Mouse (Mus musculus) neural tube, embryonic 12.5 days (tissue): ENCODE results near the gene Tmem219. TPM values are rescaled to one million over a fixed set of nuclear protein-coding genes. Genes with fewer than 3 reads are reported as not detected.

Experiments
- ATAC-seq: fragments of 200-750 bp; cut with Nextera tagmentation; 2 replicates; pipeline ENCODE4 v1.8.0; 2017; ENCODE audit warnings: low read depth, mild to moderate bottlenecking, moderate TSS enrichment, moderate library complexity; ENCODE audit not compliant: low FRiP score
- H3K27ac ChIP-seq: fragments of 300-500 bp; sonication (generic); 2 replicates; pipeline ENCODE4 v1.5.1; 2016
- H3K27me3 ChIP-seq: fragments of 300-500 bp; sonication (generic); replicated peaks from 2 replicates; pipeline ENCODE4 v1.6.1; 2016; ENCODE audit warnings: mild to moderate bottlenecking
- H3K36me3 ChIP-seq: fragments of 300-500 bp; sonication (generic); 2 replicates; pipeline ENCODE4 v1.6.1; 2016; ENCODE audit warnings: mild to moderate bottlenecking
- H3K4me1 ChIP-seq: fragments of 300-500 bp; sonication (generic); 2 replicates; pipeline ENCODE4 v1.6.1; 2016
- H3K4me2 ChIP-seq: fragments of 300-500 bp; sonication (generic); replicated peaks from 2 replicates; pipeline ENCODE4 v1.6.1; 2016; ENCODE audit warnings: mild to moderate bottlenecking
- H3K4me3 ChIP-seq: fragments of 300-500 bp; sonication (generic); 2 replicates; pipeline ENCODE4 v1.5.1; 2016
- H3K9ac ChIP-seq: fragments of 300-500 bp; sonication (generic); 2 replicates; pipeline ENCODE4 v1.6.1; 2016; ENCODE audit warnings: mild to moderate bottlenecking
- H3K9me3 ChIP-seq: fragments of 300-500 bp; sonication (generic); 2 replicates; pipeline ENCODE4 v1.6.1; 2016; ENCODE audit warnings: mild to moderate bottlenecking
- WGBS: fragments of 180-500 bp; shearing (Covaris S2); methylation state at CpG from one replicate; pipeline ENCODE4 v1.1.7; 2016; 5-methylcytosine and 5-hydroxymethylcytosine counted together
- polyA plus RNA-seq: library from polyadenylated mRNA; unstranded; fragments of >200 nt; fragmentation: Nextera tagmentation; extraction: Ambion mirVana; gene quantifications from 2 replicates; pipeline ENCODE4 v1.2.1, GENCODE M21; 2016

Gene Tmem219
- polyA plus RNA-seq, 1 experiment from 2014 or later: 22.0 TPM

DNA sequence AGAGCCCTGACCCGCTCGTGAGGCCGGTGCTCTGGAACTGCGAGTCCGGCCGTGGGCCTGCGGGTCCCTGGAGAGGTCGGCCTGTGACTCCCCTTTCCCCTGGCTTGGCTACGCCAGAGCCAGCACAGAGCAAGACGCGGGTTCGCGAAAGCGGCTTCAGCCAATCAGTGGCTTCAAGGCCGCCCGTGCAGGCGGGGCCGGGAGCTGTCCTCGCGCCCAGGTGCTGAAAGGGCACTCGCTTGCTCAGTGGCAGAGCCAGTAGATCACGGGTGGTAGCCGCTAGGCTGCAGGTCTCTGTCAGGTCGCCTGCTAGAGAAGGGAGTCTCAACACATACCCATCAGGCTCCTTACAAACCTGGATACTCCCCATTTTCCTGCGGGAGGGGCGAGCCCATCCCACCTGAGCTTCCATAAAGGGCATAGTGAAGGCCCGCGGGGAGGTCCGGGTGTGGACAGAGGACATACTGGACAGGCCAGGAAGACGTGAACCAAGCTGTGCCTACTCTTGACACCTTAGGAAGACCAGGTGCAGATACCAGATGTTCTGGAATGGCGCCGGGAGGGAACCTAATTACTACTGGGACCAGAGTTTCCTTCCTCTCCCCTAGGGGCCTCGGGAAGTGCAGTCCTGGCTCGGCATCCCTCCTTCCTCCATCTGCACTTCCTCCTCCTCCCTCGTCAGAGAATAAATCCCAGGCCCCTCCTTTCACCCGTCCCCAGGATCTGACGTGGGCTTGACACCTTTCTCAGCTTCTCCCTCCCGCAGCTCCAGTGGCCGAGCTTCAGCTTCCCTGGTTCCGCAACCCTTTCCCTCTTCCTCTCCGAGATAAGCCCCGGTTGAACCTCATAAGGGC lies 27.3 kb upstream of the Tmem219 start, which contains the start of gene Sez6l2:
Sez6l2 (plus strand) TSS at position 771 of the 854 bp plus-strand sequence.
- under 1% methylated on average over 42 of the region's 42 CpGs for WGBS
- peaks cover 25% of the 10 kb centered on the region for H3K4me1 ChIP-seq

DNA sequence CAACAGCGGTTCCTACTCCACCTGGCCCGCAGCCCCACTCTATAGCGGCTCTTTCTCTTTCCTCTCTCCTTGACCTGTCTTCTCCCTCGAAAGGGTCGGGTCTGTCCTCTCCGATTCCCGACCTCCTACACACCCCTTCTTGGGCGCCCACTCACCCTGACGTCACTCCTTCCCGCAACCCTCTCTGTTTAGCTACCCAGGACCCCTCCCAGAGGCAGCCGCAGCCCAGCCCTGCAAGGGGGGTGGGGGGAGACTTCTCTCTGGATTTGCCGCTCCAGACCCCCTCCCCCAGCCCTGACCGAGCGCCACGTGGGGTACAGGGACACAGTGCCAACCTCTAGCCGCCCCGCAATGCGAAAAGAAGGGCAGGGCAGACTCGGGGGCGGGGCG lies 26.7 kb upstream of the Tmem219 start, which contains the start of gene Asphd1:
Asphd1 (minus strand) TSS at position 180 of the 390 bp plus-strand sequence.
- Histone ChIP-seq H3K9ac (peak within 1 kb of the TSS; percentile 67), H3K4me2 (peak within 1 kb of the TSS; percentile 98), H3K4me1 (peaks cover 25% of the 10 kb centered on the region), H3K27me3 (peaks cover 17% of the 10 kb centered on the region), H3K36me3 (peaks cover 14% of the 10 kb centered on the region), H3K4me3 (peak within 1 kb of the TSS; percentile 50), H3K9me3 (no peaks in the 10 kb centered on the region), H3K27ac (peak within 1 kb of the TSS; percentile 74)
- ATAC-seq: peak; percentile 73
- under 1% methylated on average over 21 of the region's 21 CpGs for WGBS

More for the DNA sequence above, 27.3 kb upstream of the Tmem219 start, which contains the start of gene Sez6l2:
- ATAC-seq: peak; percentile 83
- H3K4me2 ChIP-seq: peak within 1 kb of the TSS; percentile 98
- peaks cover 17% of the 10 kb centered on the region for H3K27me3 ChIP-seq
- H3K9ac ChIP-seq: peak within 1 kb of the TSS; percentile 67
- H3K9me3 ChIP-seq: no peaks in the 10 kb centered on the region
- peak within 1 kb of the TSS; percentile 74 for H3K27ac ChIP-seq
- H3K36me3 ChIP-seq: peaks cover 9% of the 10 kb centered on the region
- peak within 1 kb of the TSS; percentile 50 for H3K4me3 ChIP-seq

DNA sequence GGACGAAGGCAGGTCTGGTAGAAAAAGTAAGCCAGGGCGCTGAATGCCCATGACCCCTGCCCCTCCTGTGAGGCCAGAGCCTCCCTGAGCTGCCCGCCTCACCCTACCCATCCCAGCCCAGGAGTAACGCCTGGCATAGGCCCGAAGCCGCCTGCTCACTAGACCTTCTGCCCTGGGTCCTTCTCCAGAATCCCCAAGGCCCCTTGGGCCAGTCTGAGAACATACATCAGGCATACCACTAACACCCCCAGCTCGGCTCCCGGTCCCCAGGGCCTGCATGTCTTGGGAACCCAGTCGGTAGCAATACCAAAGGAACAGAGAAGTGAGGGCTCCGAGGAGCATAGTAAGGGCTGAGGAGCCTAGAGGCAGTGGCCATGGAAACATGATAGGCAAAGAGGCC lies 25.9 kb upstream of the Tmem219 start:
- Histone ChIP-seq H3K4me3 (peak overlapping the region; percentile 50; the same call in 1 of the 2 replicates), H3K9me3 (no peaks in the 10 kb centered on the region), H3K27ac (peak overlapping the region; percentile 74; the same call in 1 of the 2 replicates), H3K9ac (0 out of 2 replicates have a peak overlapping the region, but pooled peaks have one; percentile 67), H3K36me3 (peaks cover 18% of the 10 kb centered on the region), H3K4me1 (peaks cover 25% of the 10 kb centered on the region), H3K27me3 (peaks cover 17% of the 10 kb centered on the region), H3K4me2 (peak overlapping the region; percentile 98)
- 76% methylated on average over 9 of the region's 10 CpGs for WGBS
- ATAC-seq: no peak

DNA sequence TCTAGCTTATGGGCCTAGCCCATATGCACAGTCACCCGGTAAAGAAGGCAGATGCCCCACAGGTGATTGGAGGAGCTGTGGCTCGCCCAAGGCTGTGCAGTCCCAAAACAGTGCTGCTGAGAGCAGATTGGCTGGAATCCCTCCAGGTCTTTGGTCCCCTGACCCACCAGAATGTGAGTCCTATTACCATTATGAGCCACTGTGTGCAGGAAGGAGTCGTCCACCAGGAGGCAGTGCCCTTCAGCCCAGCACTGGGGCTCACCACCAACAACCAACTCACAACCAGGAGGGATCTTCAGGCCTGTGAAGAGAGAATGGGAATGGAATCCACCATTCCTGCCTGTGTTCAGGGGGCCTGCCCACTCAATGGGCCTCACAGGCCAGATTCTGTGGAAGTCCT lies 23.8 kb upstream of the Tmem219 start:
- Histone ChIP-seq H3K4me2 (no peak overlapping the region), H3K27ac (no peak overlapping the region), H3K36me3 (peaks cover 32% of the 10 kb centered on the region), H3K9me3 (no peaks in the 10 kb centered on the region), H3K9ac (no peak overlapping the region), H3K27me3 (peaks cover 16% of the 10 kb centered on the region), H3K4me1 (peaks cover 15% of the 10 kb centered on the region), H3K4me3 (no peak overlapping the region)
- 58% methylated on average over 3 of the region's 3 CpGs for WGBS
- ATAC-seq: no peak

DNA sequence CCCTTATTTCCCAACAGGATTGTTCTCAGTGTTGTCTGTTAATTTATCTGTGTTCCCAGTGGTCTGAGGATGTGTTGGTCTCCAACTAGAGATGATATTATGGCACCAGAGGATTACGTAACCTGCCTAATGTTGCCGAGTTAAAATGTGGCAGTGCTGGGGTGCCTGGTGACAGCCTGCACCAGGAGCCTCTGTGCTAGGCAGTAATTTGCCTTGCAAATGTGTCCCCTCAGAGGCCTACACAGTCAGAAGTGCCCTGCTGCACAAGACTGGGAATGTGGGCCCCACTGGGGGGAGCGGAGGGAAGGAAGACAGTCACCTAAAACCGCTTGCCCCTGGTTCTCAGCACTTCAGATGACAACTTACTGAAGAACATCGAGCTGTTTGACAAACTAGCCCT lies 19.1 kb upstream of the Tmem219 start:
- WGBS: 63% methylated on average over 5 of the region's 5 CpGs
- H3K27me3 ChIP-seq: no peaks in the 10 kb centered on the region
- H3K9ac ChIP-seq: no peak overlapping the region
- ATAC-seq: no peak
- H3K9me3 ChIP-seq: no peaks in the 10 kb centered on the region
- peaks cover 43% of the 10 kb centered on the region for H3K36me3 ChIP-seq
- H3K27ac ChIP-seq: no peak overlapping the region
- H3K4me3 ChIP-seq: no peak overlapping the region
- no peaks in the 10 kb centered on the region for H3K4me1 ChIP-seq
- no peak overlapping the region for H3K4me2 ChIP-seq

DNA sequence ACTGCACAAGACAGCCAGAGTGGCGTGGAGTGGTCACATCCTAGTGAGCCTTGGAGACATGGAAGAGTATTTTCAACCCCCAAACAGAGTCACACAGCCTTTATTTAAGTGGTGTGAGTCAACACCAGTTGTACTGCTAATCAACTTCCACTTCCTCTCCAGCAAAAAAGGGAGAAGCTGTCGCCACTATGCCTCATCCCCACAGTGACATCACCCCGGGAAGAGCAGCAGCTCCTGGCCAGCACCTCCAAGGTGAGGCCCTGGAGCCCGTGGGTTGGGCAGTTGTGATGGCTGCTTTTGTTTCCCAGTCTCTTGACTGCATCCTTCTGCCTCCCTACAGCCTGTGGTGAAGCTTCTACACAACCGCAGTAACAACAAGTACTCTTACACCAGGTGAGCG lies 18.5 kb upstream of the Tmem219 start:
- Histone ChIP-seq H3K4me2 (no peak overlapping the region), H3K9ac (no peak overlapping the region), H3K36me3 (peaks cover 44% of the 10 kb centered on the region), H3K4me3 (no peak overlapping the region), H3K4me1 (no peaks in the 10 kb centered on the region), H3K27me3 (no peaks in the 10 kb centered on the region), H3K27ac (no peak overlapping the region), H3K9me3 (no peaks in the 10 kb centered on the region)
- 46% methylated on average over 6 of the region's 6 CpGs for WGBS
- no peak for ATAC-seq

DNA sequence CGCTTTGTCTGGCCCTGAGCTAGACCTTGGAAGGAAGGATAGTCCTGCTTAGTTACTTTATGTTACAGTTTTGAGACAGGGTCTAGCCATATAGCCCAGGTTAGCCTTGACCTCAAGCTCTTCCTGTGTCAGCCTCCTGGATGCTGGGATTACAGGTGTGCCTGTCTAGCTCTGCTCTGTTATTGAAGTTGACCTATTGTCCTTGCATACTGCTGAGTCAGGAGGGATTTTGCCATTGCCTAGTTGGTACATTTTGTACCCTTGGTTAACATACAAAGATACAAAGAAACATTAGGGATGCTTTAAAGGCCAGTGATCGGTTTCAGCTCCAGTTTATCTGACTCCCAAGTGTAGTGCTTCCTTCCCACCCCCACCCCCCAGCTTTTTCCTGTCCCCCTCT lies 9.9 kb upstream of the Tmem219 start:
- 92% methylated on average over 2 of the region's 2 CpGs for WGBS
- peaks cover 14% of the 10 kb centered on the region for H3K4me1 ChIP-seq
- peaks cover 28% of the 10 kb centered on the region for H3K36me3 ChIP-seq
- no peak overlapping the region for H3K4me2 ChIP-seq
- H3K9ac ChIP-seq: no peak overlapping the region
- H3K4me3 ChIP-seq: no peak overlapping the region
- no peak overlapping the region for H3K27ac ChIP-seq
- no peaks in the 10 kb centered on the region for H3K27me3 ChIP-seq
- no peaks in the 10 kb centered on the region for H3K9me3 ChIP-seq
- ATAC-seq: no peak

DNA sequence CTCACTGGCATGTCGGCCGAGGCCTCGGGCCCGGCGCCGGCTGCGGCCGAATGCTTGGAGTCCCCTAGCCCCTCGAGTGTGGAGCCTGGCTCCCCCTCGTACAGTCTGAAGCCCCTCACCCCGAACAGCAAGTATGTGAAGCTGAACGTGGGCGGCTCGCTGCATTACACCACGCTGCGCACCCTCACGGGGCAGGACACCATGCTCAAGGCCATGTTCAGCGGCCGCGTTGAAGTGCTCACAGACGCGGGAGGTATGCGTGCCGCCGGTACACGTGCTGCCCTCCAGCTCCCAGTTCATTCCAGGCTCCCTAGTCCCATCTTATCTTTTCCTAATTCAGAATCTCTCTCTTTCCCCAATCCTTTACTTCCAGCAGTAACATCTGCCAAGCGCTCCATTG lies 6.3 kb upstream of the Tmem219 start:
- peak; percentile 68 for ATAC-seq
- peak overlapping the region; percentile 87 for H3K4me3 ChIP-seq
- peak overlapping the region; percentile 83 for H3K4me2 ChIP-seq
- peaks cover 14% of the 10 kb centered on the region for H3K4me1 ChIP-seq
- no peaks in the 10 kb centered on the region for H3K27me3 ChIP-seq
- no peaks in the 10 kb centered on the region for H3K9me3 ChIP-seq
- peak overlapping the region; percentile 83 for H3K9ac ChIP-seq
- H3K27ac ChIP-seq: peak overlapping the region; percentile 43; the same call in 1 of the 2 replicates
- H3K36me3 ChIP-seq: peaks cover 14% of the 10 kb centered on the region
- WGBS: under 1% methylated on average over 27 of the region's 27 CpGs

DNA sequence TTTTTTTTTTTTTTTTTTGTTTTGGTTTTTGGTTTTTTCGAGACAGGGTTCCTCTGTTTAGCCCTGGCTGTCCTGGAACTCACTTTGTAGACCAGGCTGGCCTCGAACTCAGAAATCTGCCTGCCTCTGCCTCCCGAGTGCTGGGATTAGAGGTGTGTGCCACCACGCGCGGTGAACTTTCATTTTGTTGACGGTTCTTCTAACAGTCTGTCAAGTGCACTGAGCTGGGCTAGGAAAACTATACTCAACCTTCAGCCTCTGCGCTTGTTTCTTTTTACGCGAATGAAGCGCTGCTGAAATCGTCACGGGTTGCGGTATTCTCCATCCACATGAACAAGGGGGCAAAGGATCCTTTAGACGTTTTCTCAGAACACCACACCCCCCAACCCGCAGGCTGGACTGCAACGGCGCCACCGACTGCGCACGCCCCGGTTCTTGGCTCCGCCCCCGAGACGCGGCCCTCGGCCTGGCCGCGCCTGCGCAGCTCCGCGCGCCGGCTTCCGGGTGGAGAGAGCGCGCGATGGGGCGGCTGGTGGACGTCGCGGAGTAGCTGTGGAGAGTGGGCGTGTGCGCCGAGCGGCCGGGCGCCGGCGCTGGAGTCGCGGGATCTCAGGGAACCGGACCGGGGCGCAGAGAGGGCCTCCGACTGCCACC lies 5.8 kb upstream of the Tmem219 start, which contains the start of gene Kctd13:
Kctd13 (plus strand) TSS at position 496 of the 654 bp plus-strand sequence.
- H3K9ac ChIP-seq: peak within 1 kb of the TSS; percentile 83
- peak within 1 kb of the TSS; percentile 87 for H3K4me3 ChIP-seq
- peak within 1 kb of the TSS; percentile 43; the same call in 1 of the 2 replicates for H3K27ac ChIP-seq
- 4% methylated on average over 56 of the region's 56 CpGs for WGBS
- peak within 1 kb of the TSS; percentile 83 for H3K4me2 ChIP-seq
- ATAC-seq: peak; percentile 91
- peaks cover 11% of the 10 kb centered on the region for H3K36me3 ChIP-seq
- no peaks in the 10 kb centered on the region for H3K9me3 ChIP-seq
- H3K4me1 ChIP-seq: peaks cover 14% of the 10 kb centered on the region
- H3K27me3 ChIP-seq: no peaks in the 10 kb centered on the region

DNA sequence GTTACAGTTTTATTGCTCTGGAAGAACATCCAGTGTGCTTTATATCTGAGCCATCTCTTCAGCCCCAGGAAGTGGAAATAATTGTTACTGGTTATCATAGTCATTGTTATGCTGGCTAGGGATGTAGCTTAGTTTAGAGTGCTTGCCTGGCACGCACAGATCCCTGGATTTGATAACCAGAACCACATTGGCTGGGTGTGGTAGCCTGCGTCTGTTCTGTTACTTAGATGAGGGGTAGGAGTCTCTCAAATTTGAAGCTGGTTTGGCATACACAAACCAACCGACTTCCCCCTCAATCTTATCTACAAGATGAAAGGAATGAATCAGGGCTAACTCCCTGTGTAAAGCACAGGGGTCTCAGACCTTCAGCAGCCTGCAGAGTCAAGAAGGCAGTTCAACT lies 3.6 kb upstream of the Tmem219 start:
- no peak overlapping the region for H3K4me2 ChIP-seq
- H3K36me3 ChIP-seq: peaks cover 8% of the 10 kb centered on the region; the same call in 1 of the 2 replicates
- ATAC-seq: no peak
- H3K27me3 ChIP-seq: no peaks in the 10 kb centered on the region
- H3K4me1 ChIP-seq: peaks cover 24% of the 10 kb centered on the region
- H3K27ac ChIP-seq: no peak overlapping the region
- H3K9ac ChIP-seq: no peak overlapping the region
- H3K4me3 ChIP-seq: no peak overlapping the region
- no peaks in the 10 kb centered on the region for H3K9me3 ChIP-seq
- 63% methylated on average over 3 of the region's 3 CpGs for WGBS

DNA sequence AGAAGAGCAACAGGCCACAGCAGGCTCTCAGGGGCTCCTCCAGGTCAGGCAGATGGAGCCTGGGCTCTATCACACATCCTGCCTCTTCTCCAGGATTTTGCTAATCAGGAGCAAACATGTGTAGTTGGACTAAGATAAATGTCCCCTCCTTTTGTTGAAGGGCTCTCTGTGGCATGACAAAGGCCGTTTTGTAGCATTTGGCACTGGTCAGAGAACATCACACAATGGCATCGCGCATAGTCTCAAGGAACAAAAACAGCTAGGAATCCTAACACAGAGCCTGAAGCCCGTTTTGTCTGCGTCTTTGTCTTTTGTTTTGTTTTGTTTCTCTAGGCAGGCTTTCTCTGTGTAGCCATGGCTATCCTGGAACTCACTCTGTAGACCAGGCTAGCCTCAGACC lies 1.3 kb upstream of the Tmem219 start:
- Histone ChIP-seq H3K4me1 (peaks cover 16% of the 10 kb centered on the region), H3K4me2 (no peak overlapping the region), H3K27me3 (no peaks in the 10 kb centered on the region), H3K9me3 (no peaks in the 10 kb centered on the region), H3K4me3 (no peak overlapping the region), H3K9ac (no peak overlapping the region), H3K27ac (no peak overlapping the region), H3K36me3 (no peaks in the 10 kb centered on the region)
- WGBS: 34% methylated on average over 5 of the region's 5 CpGs
- ATAC-seq: no peak

DNA sequence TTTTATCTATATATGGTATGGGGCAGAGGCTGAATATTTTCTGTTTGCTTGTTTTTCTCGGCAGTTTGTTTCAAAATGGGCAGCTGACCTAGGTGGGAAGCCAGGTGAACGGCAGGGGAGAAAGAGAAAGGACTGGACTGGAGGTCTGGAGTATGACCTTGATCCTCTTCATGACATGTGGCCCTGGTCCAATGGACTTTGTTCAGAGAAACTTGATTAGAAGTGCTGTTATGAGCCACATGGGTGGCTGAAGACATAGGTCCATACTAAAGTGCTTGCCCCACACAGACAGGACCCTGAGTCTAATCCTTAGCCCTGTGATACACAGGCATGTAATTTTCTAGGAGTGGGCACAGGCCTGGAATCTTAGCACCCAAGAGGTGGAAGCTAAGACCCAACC lies 1.2 kb downstream of the Tmem219 start:
- Histone ChIP-seq H3K27ac (no peak overlapping the region), H3K4me3 (no peak overlapping the region), H3K27me3 (no peaks in the 10 kb centered on the region), H3K9ac (no peak overlapping the region), H3K9me3 (no peaks in the 10 kb centered on the region), H3K4me2 (no peak overlapping the region), H3K4me1 (peaks cover 16% of the 10 kb centered on the region), H3K36me3 (no peaks in the 10 kb centered on the region)
- WGBS: 64% methylated on average over 2 of the region's 2 CpGs
- ATAC-seq: no peak
